Mouse (Mus musculus): ENCODE results near the gene Sox1.

DNA sequence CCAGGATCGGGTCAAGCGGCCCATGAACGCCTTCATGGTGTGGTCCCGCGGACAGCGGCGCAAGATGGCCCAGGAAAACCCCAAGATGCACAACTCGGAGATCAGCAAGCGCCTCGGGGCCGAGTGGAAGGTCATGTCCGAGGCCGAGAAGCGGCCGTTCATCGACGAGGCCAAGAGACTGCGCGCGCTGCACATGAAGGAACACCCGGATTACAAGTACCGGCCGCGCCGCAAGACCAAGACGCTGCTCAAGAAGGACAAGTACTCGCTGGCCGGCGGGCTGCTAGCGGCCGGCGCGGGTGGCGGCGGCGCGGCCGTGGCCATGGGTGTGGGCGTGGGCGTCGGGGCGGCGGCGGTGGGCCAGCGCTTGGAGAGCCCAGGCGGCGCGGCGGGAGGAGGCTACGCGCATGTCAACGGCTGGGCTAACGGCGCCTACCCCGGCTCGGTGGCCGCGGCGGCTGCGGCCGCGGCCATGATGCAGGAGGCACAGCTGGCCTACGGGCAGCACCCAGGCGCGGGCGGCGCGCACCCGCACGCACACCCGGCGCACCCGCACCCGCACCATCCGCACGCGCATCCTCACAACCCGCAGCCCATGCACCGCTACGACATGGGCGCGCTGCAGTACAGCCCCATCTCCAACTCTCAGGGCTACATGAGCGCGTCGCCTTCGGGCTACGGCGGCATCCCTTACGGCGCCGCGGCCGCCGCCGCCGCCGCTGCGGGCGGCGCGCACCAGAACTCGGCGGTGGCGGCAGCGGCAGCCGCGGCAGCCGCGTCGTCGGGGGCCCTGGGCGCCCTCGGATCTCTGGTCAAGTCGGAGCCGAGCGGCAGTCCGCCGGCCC is 1.6 kb downstream of the Sox1 start:
- TF ChIP-seq CTCF (IDR thresholded peaks at IDR 0.05) (no peak), POLR2A (IDR thresholded peaks at IDR 0.05; ENCODE audit: insufficient read depth, low read depth, low read length) (no peak), EP300 (IDR thresholded peaks at IDR 0.05; ENCODE audit: insufficient read depth, low read depth, low read length) (no peak)
